Mouse (Mus musculus) myocyte (in vitro differentiated cells): Measurements from ENCODE around the gene Lpcat4. TPM values are rescaled to one million over a fixed set of nuclear protein-coding genes. Genes with fewer than 3 reads are reported as not detected.

Experiments
- H3K27me3 ChIP-seq: one replicate; pipeline ENCODE4 v1.6.1; 2011; ENCODE audit not compliant: control insufficient read depth, insufficient read depth, insufficient read length
- H3K36me3 ChIP-seq: one replicate; pipeline ENCODE4 v1.6.1; 2011; ENCODE audit not compliant: control insufficient read depth, insufficient read depth
- H3K4me2 ChIP-seq: one replicate; pipeline ENCODE4 v1.6.1; 2011; ENCODE audit warnings: low read depth, control low read depth
- H3K4me3 ChIP-seq: one replicate; pipeline ENCODE4 v1.5.1; 2011; ENCODE audit warnings: mild to moderate bottlenecking, control low read depth, moderate library complexity
- H3K79me2 ChIP-seq: one replicate; pipeline ENCODE4 v1.6.1; 2011; ENCODE audit not compliant: control insufficient read depth, insufficient read depth
- H3ac ChIP-seq: one replicate; pipeline ENCODE4 v1.6.1; 2011; ENCODE audit not compliant: control insufficient read depth, insufficient read length
- CEBPB ChIP-seq: IDR thresholded peaks from 2 replicates; pipeline ENCODE4 v1.6.1; 2011; ENCODE audit warnings: mild to moderate bottlenecking, moderate library complexity; ENCODE audit not compliant: poor library complexity, insufficient read depth, severe bottlenecking
- E2F4 ChIP-seq: IDR thresholded peaks from one replicate; pipeline ENCODE4 v1.6.1; 2011; ENCODE audit warnings: mild to moderate bottlenecking, control low read depth, moderate library complexity; ENCODE audit not compliant: insufficient read depth
- MAX ChIP-seq: IDR thresholded peaks from one replicate; pipeline ENCODE4 v1.6.1; 2011; ENCODE audit warnings: low read depth, mild to moderate bottlenecking, control low read depth
- MYOD1 ChIP-seq, 3 experiments: IDR thresholded peaks; one replicate each; pipeline ENCODE4 v1.6.1; 2011; ENCODE audit warnings: control low read depth in 2 of 3, low read depth in 2 of 3, mild to moderate bottlenecking in 2 of 3, moderate library complexity in 1 of 3; ENCODE audit not compliant: insufficient read length in 2 of 3, control insufficient read depth in 1 of 3
- MYOG ChIP-seq, 3 experiments: IDR thresholded peaks; one replicate each; pipeline ENCODE4 v1.6.1; 2011; ENCODE audit warnings: control low read depth in 2 of 3, low read depth in 2 of 3, mild to moderate bottlenecking in 2 of 3; ENCODE audit not compliant: insufficient read length in 2 of 3, control insufficient read depth in 1 of 3, insufficient read depth in 1 of 3
- POLR2A ChIP-seq: IDR thresholded peaks from one replicate; pipeline ENCODE4 v1.6.1; 2011; ENCODE audit warnings: low read depth, mild to moderate bottlenecking, control low read depth, moderate library complexity; ENCODE audit not compliant: insufficient read length
- POLR2AphosphoS2 ChIP-seq: IDR thresholded peaks from one replicate; pipeline ENCODE4 v1.6.1; 2011; ENCODE audit warnings: low read depth, control low read depth; ENCODE audit not compliant: insufficient read length
- REST ChIP-seq: IDR thresholded peaks from one replicate; pipeline ENCODE4 v1.6.1; 2011; ENCODE audit warnings: mild to moderate bottlenecking, control low read depth, moderate library complexity; ENCODE audit not compliant: insufficient read depth, insufficient read length
- SRF ChIP-seq: IDR thresholded peaks from one replicate; pipeline ENCODE4 v1.6.1; 2011; ENCODE audit warnings: low read depth; ENCODE audit not compliant: control insufficient read depth, insufficient read length
- TCF12 ChIP-seq: IDR thresholded peaks from one replicate; pipeline ENCODE4 v1.6.1; 2011; ENCODE audit warnings: mild to moderate bottlenecking, control low read depth; ENCODE audit not compliant: poor library complexity, insufficient read depth, severe bottlenecking
- TCF3 ChIP-seq: IDR thresholded peaks from one replicate; pipeline ENCODE4 v1.6.1; 2011; ENCODE audit warnings: low read depth, control low read depth; ENCODE audit not compliant: insufficient read length
- USF1 ChIP-seq: IDR thresholded peaks from one replicate; pipeline ENCODE4 v1.6.1; 2011; ENCODE audit warnings: low read depth, mild to moderate bottlenecking, control low read depth, moderate library complexity
- polyA plus RNA-seq: library from polyadenylated mRNA; unstranded; fragments of >200 nt; fragmentation: generic; extraction: Trizol; gene quantifications from one replicate; pipeline ENCODE4 v1.2.1, GENCODE M21; 2012; ENCODE audit warnings: missing spikeins

Lpcat4 gene
- polyA plus RNA-seq, 1 experiment, result 32.8 TPM

DNA sequence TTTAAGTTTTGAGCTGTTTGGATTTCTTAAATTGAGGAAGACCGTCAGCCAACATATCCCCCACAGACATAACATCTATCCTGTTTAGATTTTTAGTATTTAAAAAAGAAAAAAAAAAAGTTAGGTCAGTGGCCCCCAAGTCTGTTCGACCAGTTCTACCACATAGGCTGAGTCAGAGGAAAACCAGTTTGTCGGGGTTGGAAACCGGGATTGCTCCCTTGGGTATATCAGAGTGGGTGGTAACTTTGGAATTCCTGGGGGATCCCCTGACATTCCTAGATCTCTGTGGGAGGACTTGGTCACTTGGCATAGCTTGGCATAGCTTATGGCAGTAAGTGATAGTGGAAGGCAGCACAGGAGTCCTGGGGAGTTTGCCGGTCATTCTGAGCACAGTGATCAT lies 6.0 kb downstream of the Lpcat4 start:
- TF ChIP-seq MYOG (IDR thresholded peaks at IDR 0.05; ENCODE audit: control insufficient read depth in 1 of 3, insufficient read depth in 1 of 3, insufficient read length in 2 of 3, low read depth in 2 of 3), result no peak
- no peak for TF ChIP-seq REST
- TF ChIP-seq TCF12, result no peak
- no peak for TF ChIP-seq POLR2A
- no peak for TF ChIP-seq MYOD1 (IDR thresholded peaks at IDR 0.05; ENCODE audit: control insufficient read depth in 1 of 3, insufficient read length in 2 of 3, low read depth in 2 of 3)
- TF ChIP-seq POLR2AphosphoS2, result no peak
- no peak for TF ChIP-seq SRF
- TF ChIP-seq CEBPB, result no peak
- no peak for TF ChIP-seq TCF3
- no peak for TF ChIP-seq USF1
- no peak for TF ChIP-seq MAX
- TF ChIP-seq E2F4, result no peak
- no peak overlapping the region for H3K4me3 ChIP-seq
- no peak overlapping the region for H3ac ChIP-seq
- peaks cover 6% of the 10 kb centered on the region for H3K36me3 ChIP-seq
- no peaks in the 10 kb centered on the region for H3K79me2 ChIP-seq
- no peaks in the 10 kb centered on the region for H3K27me3 ChIP-seq
- no peak overlapping the region for H3K4me2 ChIP-seq

DNA sequence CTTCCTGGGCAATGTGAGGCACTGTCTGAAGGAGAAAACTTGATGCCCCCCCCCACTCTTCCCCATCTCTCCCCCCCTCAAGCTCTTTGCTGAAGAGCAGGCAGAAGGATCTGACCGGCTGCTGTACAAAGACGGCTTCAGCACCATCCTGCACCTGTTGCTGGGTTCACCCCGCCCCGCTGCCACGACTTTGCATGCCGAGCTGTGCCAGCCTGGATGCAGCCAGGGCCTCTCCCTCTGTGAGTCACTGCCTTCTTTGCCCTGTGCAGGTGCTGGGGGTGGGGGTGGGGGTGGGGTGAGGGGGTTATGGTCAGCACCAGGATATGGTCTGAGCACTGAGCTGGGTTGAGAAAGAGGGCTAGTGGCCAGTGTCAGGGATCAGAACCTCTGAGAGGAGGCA lies 6.9 kb downstream of the Lpcat4 start:
- no peak for TF ChIP-seq POLR2A
- no peak for TF ChIP-seq REST
- no peak for TF ChIP-seq USF1
- TF ChIP-seq E2F4, result no peak
- TF ChIP-seq CEBPB, result no peak
- peak; percentile 13 to 95 (median 95) for TF ChIP-seq MYOG (IDR thresholded peaks at IDR 0.05; ENCODE audit: control insufficient read depth in 1 of 3, insufficient read depth in 1 of 3, insufficient read length in 2 of 3, low read depth in 2 of 3)
- no peak for TF ChIP-seq SRF
- no peak for TF ChIP-seq MAX
- TF ChIP-seq MYOD1 (IDR thresholded peaks at IDR 0.05; ENCODE audit: control insufficient read depth in 1 of 3, insufficient read length in 2 of 3, low read depth in 2 of 3), result peak in 2 of 3 experiments; percentile 94 to 96
- TF ChIP-seq TCF3, result peak; percentile 61
- no peak for TF ChIP-seq TCF12
- no peak for TF ChIP-seq POLR2AphosphoS2
- H3K79me2 ChIP-seq, result no peaks in the 10 kb centered on the region
- H3K36me3 ChIP-seq, result peaks cover 6% of the 10 kb centered on the region
- H3K4me2 ChIP-seq, result no peak overlapping the region
- no peak overlapping the region for H3K4me3 ChIP-seq
- no peaks in the 10 kb centered on the region for H3K27me3 ChIP-seq
- no peak overlapping the region for H3ac ChIP-seq

DNA sequence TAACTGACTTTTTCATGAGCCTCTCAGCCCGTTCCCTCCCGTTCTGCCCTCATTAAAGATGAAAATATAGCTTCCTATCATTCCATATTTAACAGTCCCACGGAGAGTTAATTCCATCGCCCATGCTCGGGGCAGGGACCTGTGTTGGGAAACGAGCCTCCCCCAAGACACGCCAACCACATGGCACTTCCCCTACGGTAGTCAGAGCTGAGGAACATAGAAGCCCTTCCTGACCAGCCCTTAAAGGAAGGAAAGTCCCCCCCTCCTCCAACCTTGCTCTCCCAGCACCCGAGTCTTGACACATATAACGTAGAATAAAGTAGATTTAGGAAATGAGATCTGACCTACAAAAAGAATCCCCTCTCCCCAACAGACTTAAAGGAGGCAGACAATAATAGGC lies 8.1 kb downstream of the Lpcat4 start:
- no peak overlapping the region for H3ac ChIP-seq
- H3K4me3 ChIP-seq, result no peak overlapping the region
- TF ChIP-seq POLR2A, result no peak
- no peak for TF ChIP-seq E2F4
- TF ChIP-seq TCF12, result no peak
- TF ChIP-seq MAX, result no peak
- no peak for TF ChIP-seq CEBPB
- TF ChIP-seq USF1, result no peak
- no peak for TF ChIP-seq MYOD1 (IDR thresholded peaks at IDR 0.05; ENCODE audit: control insufficient read depth in 1 of 3, insufficient read length in 2 of 3, low read depth in 2 of 3)
- no peak for TF ChIP-seq SRF
- TF ChIP-seq MYOG (IDR thresholded peaks at IDR 0.05; ENCODE audit: control insufficient read depth in 1 of 3, insufficient read depth in 1 of 3, insufficient read length in 2 of 3, low read depth in 2 of 3), result no peak
- no peak for TF ChIP-seq REST
- no peak for TF ChIP-seq TCF3
- no peak for TF ChIP-seq POLR2AphosphoS2
- H3K27me3 ChIP-seq, result no peaks in the 10 kb centered on the region
- H3K79me2 ChIP-seq, result no peaks in the 10 kb centered on the region
- H3K36me3 ChIP-seq, result peaks cover 6% of the 10 kb centered on the region
- H3K4me2 ChIP-seq, result no peak overlapping the region

DNA sequence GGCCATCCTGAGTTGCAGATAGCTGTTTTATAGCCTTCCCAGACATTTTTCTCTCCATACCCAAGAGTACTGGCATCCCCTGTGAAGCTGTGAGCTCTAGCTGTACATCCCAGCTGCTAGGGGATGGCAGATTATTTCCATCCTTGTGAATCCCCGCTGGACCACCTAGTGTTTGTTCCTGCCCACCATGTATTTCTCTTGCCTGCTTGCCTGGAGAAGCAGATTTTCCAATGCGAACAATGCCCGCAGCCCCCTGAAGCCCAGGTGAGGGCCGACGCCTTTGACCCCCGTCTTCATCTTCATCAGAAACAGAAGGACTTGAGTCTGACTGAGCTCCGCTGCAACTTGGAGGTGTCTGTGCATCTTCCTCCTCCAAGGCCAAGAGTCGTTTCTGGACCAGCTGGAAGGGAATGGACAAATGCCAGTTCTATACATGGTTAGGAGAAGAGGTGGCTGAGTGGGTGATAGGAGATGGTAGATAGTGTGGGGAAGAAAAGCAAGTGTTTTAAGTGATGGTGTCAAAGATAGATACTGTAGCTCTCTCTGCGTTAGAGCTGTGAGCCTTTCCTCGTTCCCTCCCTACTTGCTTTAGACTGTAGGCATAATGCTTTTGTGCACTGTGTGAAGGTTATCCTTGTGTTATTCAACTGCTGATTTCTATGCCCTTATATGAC lies 10.6 kb downstream of the Lpcat4 start:
- Histone ChIP-seq H3K36me3 (peaks cover 6% of the 10 kb centered on the region), H3ac (no peak overlapping the region), H3K79me2 (no peaks in the 10 kb centered on the region), H3K4me2 (no peak overlapping the region), H3K27me3 (no peaks in the 10 kb centered on the region), H3K4me3 (no peak overlapping the region)
- no peak for TF ChIP-seq TCF3
- TF ChIP-seq USF1, result no peak
- TF ChIP-seq SRF, result no peak
- no peak for TF ChIP-seq REST
- no peak for TF ChIP-seq TCF12
- TF ChIP-seq CEBPB, result no peak
- no peak for TF ChIP-seq POLR2AphosphoS2
- TF ChIP-seq POLR2A, result no peak
- TF ChIP-seq MYOG (IDR thresholded peaks at IDR 0.05; ENCODE audit: control insufficient read depth in 1 of 3, insufficient read depth in 1 of 3, insufficient read length in 2 of 3, low read depth in 2 of 3), result no peak
- no peak for TF ChIP-seq E2F4
- TF ChIP-seq MAX, result no peak
